Mouse (Mus musculus): ENCODE data around the gene Dhcr24. TPM values are rescaled to one million over a fixed set of nuclear protein-coding genes. Genes with fewer than 3 reads are reported as not detected.

Gene Dhcr24
- polyA plus RNA-seq, 1 experiment from 2014 or later: 23.6 TPM

- peaks cover 18% of the 10 kb centered on the region; the same call in 1 of the 2 replicates for H3K4me1 ChIP-seq (ENCODE audit: control insufficient read depth, insufficient read depth, low read length)
- 0 out of 2 replicates have a peak, but pooled peaks cover 3% of the 10 kb centered on the region for H3K27me3 ChIP-seq (ENCODE audit: control insufficient read depth, insufficient read depth, low read length)
- WGBS: 64% methylated on average over 5 of the region's 5 CpGs
- ATAC-seq (ENCODE audit: insufficient number of reproducible peaks, low FRiP score, low TSS enrichment, low read depth): no peak
- H3K4me2 ChIP-seq (ENCODE audit: low read depth, severe bottlenecking): no peak overlapping the region
- no peak overlapping the region for H3K9ac ChIP-seq (ENCODE audit: low read length)
- DNase-seq (ENCODE audit: low spot score): no peak
- no peak overlapping the region for H3K4me3 ChIP-seq (ENCODE audit: low read depth, low read length)
- no peak overlapping the region for H3K27ac ChIP-seq (replicated peaks; ENCODE audit: low read depth, low read length)
- H3K9me3 ChIP-seq (ENCODE audit: control insufficient read depth, low read length): no peaks in the 10 kb centered on the region
- H3K36me3 ChIP-seq (ENCODE audit: control insufficient read depth, insufficient read depth, low read length): no peaks in the 10 kb centered on the region
Measured at GRCm38 (mm10) chr4:106629374-106629773, 68.5 kb downstream of the Dhcr24 start.

DNA sequence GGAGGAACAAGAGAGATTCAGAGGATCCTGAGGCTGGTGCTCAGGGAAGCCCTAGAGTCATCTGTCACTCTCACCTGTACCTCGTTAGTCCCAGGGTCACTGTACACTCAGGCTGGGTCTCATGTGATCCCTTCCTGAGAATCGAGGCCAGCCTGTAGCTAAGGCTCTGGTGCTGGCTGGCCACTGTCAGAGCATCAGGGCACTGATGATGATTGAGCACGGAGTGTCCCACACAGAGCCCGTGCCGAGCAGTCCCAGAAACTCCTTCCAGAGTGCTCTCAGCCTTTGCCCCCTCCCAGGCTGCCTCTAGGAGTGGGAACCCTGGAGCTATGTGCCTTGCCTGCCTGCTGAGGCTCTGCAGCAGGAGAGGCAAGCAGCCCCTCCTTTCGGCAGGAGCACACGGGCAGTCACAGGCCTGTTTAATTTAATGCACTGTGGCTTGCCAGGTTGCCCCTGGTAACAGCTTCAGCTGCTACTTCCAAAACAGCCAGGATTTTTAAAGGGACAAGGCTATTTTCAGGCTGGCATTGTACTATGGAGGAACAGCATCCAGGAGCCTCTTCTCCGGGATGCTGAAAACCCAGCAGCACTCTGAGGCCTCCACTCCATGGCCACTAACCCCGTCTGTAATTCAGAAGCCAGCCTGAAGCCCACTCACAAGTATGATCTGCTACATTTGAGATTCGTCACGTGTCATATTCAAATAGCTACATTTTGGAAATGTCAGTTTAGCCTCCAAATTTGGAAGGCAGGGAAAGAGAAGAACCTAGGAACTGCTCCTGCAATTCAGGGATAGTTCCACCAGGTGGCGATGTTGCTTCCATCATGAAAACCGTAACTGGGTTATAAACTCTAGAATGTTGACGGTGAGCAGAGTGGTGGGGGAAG lies 69.7 kb downstream of the Dhcr24 start:
- Histone ChIP-seq H3K4me1 (ENCODE audit: control insufficient read depth, insufficient read depth, low read length) (peaks cover 18% of the 10 kb centered on the region; the same call in 1 of the 2 replicates), H3K36me3 (ENCODE audit: control insufficient read depth, insufficient read depth, low read length) (no peaks in the 10 kb centered on the region), H3K27me3 (ENCODE audit: control insufficient read depth, insufficient read depth, low read length) (no peaks in the 10 kb centered on the region), H3K27ac (replicated peaks; ENCODE audit: low read depth, low read length) (no peak overlapping the region), H3K4me3 (ENCODE audit: low read depth, low read length) (no peak overlapping the region), H3K9me3 (ENCODE audit: control insufficient read depth, low read length) (no peaks in the 10 kb centered on the region), H3K9ac (ENCODE audit: low read length) (no peak overlapping the region), H3K4me2 (ENCODE audit: low read depth, severe bottlenecking) (peak overlapping the region; percentile 1; the same call in 1 of the 2 replicates)
- ATAC-seq (ENCODE audit: insufficient number of reproducible peaks, low FRiP score, low TSS enrichment, low read depth) (peak; percentile 31; the same call in 1 of the 2 replicates), DNase-seq (ENCODE audit: low spot score) (peak; percentile 78)
- WGBS: 19% methylated on average over 14 of the region's 14 CpGs

GRCm38 (mm10) chr4:106632313-106632712 lies 71.5 kb downstream of the Dhcr24 start:
- no peaks in the 10 kb centered on the region for H3K9me3 ChIP-seq (ENCODE audit: control insufficient read depth, low read length)
- H3K4me3 ChIP-seq (ENCODE audit: low read depth, low read length): no peak overlapping the region
- no peaks in the 10 kb centered on the region for H3K36me3 ChIP-seq (ENCODE audit: control insufficient read depth, insufficient read depth, low read length)
- no peaks in the 10 kb centered on the region for H3K27me3 ChIP-seq (ENCODE audit: control insufficient read depth, insufficient read depth, low read length)
- no peak for DNase-seq (ENCODE audit: low spot score)
- 67% methylated on average over 1 of the region's 3 CpGs for WGBS
- no peak for ATAC-seq (ENCODE audit: insufficient number of reproducible peaks, low FRiP score, low TSS enrichment, low read depth)
- no peak overlapping the region for H3K4me2 ChIP-seq (ENCODE audit: low read depth, severe bottlenecking)
- H3K27ac ChIP-seq (replicated peaks; ENCODE audit: low read depth, low read length): no peak overlapping the region
- H3K9ac ChIP-seq (ENCODE audit: low read length): no peak overlapping the region
- H3K4me1 ChIP-seq (ENCODE audit: control insufficient read depth, insufficient read depth, low read length): peaks cover 10% of the 10 kb centered on the region; the same call in 1 of the 2 replicates

DNA sequence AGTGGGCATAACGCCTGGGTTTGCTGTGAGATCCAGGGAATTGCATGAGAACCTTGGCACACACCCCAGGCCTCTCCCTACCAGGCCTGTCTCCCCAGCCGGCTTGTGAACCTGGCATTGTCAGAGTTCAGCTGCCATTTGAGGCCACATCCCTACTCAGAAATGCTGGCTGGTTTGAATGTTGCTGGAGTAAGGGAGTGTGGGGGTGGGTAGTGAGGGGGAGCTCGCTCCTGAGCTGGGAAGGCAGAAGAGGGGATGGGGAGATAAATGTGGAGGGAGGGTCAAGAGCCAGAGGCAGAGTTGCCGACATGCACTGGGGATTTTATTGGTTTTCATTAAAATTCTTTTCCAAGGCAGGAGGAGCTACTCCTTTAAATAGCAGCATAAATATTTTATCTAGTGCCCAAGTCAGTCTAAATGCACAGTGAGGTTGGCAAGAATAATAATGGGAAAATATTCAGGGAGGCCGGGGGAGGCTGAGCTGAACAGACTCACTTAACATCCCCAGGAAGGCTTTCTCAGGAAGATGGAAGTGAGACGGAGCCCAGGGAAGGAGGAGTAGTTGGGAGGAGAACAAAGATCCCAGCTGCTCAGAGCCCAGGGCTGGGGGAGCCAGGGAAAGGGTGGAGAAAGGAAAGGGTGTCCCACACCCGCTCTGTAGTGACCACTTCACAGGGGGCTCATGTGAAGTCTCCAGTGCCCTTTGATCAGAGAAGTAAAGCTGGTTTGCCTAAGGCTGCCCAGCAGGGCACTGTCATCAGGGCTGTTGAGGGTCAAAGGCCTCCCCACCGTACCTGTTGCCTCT lies 72.6 kb downstream of the Dhcr24 start:
- no peak for DNase-seq (ENCODE audit: low spot score)
- H3K4me3 ChIP-seq (ENCODE audit: low read depth, low read length): no peak overlapping the region
- no peaks in the 10 kb centered on the region for H3K9me3 ChIP-seq (ENCODE audit: control insufficient read depth, low read length)
- H3K4me2 ChIP-seq (ENCODE audit: low read depth, severe bottlenecking): no peak overlapping the region
- peaks cover 10% of the 10 kb centered on the region; the same call in 1 of the 2 replicates for H3K4me1 ChIP-seq (ENCODE audit: control insufficient read depth, insufficient read depth, low read length)
- no peak overlapping the region for H3K27ac ChIP-seq (replicated peaks; ENCODE audit: low read depth, low read length)
- 28% methylated on average over 8 of the region's 8 CpGs for whole genome bisulfite sequencing
- ATAC-seq (ENCODE audit: insufficient number of reproducible peaks, low FRiP score, low TSS enrichment, low read depth): no peak
- no peak overlapping the region for H3K9ac ChIP-seq (ENCODE audit: low read length)
- H3K27me3 ChIP-seq (ENCODE audit: control insufficient read depth, insufficient read depth, low read length): no peaks in the 10 kb centered on the region
- no peaks in the 10 kb centered on the region for H3K36me3 ChIP-seq (ENCODE audit: control insufficient read depth, insufficient read depth, low read length)

DNA sequence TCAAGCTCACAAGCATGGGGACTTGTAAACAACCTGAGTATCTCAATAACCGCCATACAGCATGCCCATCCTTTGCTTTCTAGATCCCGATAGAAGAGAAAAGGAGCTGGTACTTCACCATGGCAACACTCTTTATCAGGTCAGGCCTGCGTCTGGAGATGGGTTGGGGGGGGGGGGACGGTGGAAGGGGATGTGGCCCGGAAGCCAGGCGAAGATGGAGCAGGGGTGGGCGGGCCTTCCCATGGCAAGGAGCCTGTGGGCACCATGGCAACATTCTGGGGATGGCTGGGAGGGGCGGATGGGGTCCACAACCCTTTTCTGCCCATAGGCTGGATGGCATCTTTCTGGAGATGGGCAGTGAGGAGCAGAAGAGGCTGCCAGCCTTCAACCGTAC lies 73.2 kb downstream of the Dhcr24 start:
- no peak overlapping the region for H3K4me3 ChIP-seq (ENCODE audit: low read depth, low read length)
- DNase-seq (ENCODE audit: low spot score) (no peak), ATAC-seq (ENCODE audit: insufficient number of reproducible peaks, low FRiP score, low TSS enrichment, low read depth) (no peak)
- no peaks in the 10 kb centered on the region for H3K36me3 ChIP-seq (ENCODE audit: control insufficient read depth, insufficient read depth, low read length)
- WGBS: 51% methylated on average over 8 of the region's 9 CpGs
- H3K9me3 ChIP-seq (ENCODE audit: control insufficient read depth, low read length): no peaks in the 10 kb centered on the region; the same call in 1 of the 2 replicates
- H3K27ac ChIP-seq (replicated peaks; ENCODE audit: low read depth, low read length): no peak overlapping the region
- H3K4me1 ChIP-seq (ENCODE audit: control insufficient read depth, insufficient read depth, low read length): peaks cover 10% of the 10 kb centered on the region; the same call in 1 of the 2 replicates
- no peak overlapping the region for H3K4me2 ChIP-seq (ENCODE audit: low read depth, severe bottlenecking)
- no peak overlapping the region for H3K9ac ChIP-seq (ENCODE audit: low read length)
- no peaks in the 10 kb centered on the region for H3K27me3 ChIP-seq (ENCODE audit: control insufficient read depth, insufficient read depth, low read length)

Other genes with a start within 250 kb of the Dhcr24 start
- 9.8 and 11.4 TPM in 2 replicates for gene Usp24, start 244.8 kb upstream of the Dhcr24 start, polyA plus RNA-seq (2014; fragmentation: Nextera tagmentation; extraction: Ambion mirVana)
- 0.89 and 0.98 TPM in 2 replicates for gene Pcsk9, start 96.7 kb upstream of the Dhcr24 start, polyA plus RNA-seq (2014; fragmentation: Nextera tagmentation; extraction: Ambion mirVana)
- gene Bsnd, start 68.8 kb upstream of the Dhcr24 start, polyA plus RNA-seq (2014; fragmentation: Nextera tagmentation; extraction: Ambion mirVana): not detected in 2 replicates
- 0.33 TPM in 1 of 2 replicates, not detected in the other for gene Lexm, start 56.2 kb downstream of the Dhcr24 start, polyA plus RNA-seq (2014; fragmentation: Nextera tagmentation; extraction: Ambion mirVana)
- gene Ttc22, start 61.4 kb downstream of the Dhcr24 start, polyA plus RNA-seq (2014; fragmentation: Nextera tagmentation; extraction: Ambion mirVana): 0.07 and 0.24 TPM in 2 replicates
- 14.3 and 17.1 TPM in 2 replicates for gene Pars2, start 90.0 kb downstream of the Dhcr24 start, polyA plus RNA-seq (2014; fragmentation: Nextera tagmentation; extraction: Ambion mirVana)
- gene Ttc4, start 117.9 kb downstream of the Dhcr24 start, polyA plus RNA-seq (2014; fragmentation: Nextera tagmentation; extraction: Ambion mirVana): 101 and 111 TPM in 2 replicates
- 0.30 TPM in 1 of 2 replicates, not detected in the other for gene Mroh7, start 169.9 kb downstream of the Dhcr24 start, polyA plus RNA-seq (2014; fragmentation: Nextera tagmentation; extraction: Ambion mirVana)
- gene Fam151a, start 172.9 kb downstream of the Dhcr24 start, polyA plus RNA-seq (2014; fragmentation: Nextera tagmentation; extraction: Ambion mirVana): 0.27 TPM in 1 of 2 replicates, not detected in the other
- 6.5 and 10.1 TPM in 2 replicates for gene Acot11, start 244.0 kb downstream of the Dhcr24 start, polyA plus RNA-seq (2014; fragmentation: Nextera tagmentation; extraction: Ambion mirVana)

Measured in limb, embryonic 11.5 days (tissue).